Mouse (Mus musculus) kidney, postnatal 4 days (tissue): ENCODE data around the gene Olfr284.
A peak's percentile ranks its signal among the peaks of the same experiment; 100 is the strongest.

Experiments
- DNase-seq, 2 experiments: peaks; one replicate each; pipeline ENCODE4 v3.0.0; 2021; ENCODE audit warnings: mixed read lengths in 2 of 2

The Olfr284 gene

GRCm38 (mm10) chr15:98340887-98341286 lies at the start of gene Olfr284:
Gene Olfr284, minus strand, starts transcription at chr15:98340987.
- no peak for DNase-seq

GRCm38 (mm10) chr15:98389796-98390195 lies 49.0 kb upstream of the Olfr284 start:
- peak; percentile 88 to 89 for DNase-seq

- no peak for DNase-seq
These were observed 46.8 kb upstream of the Olfr284 start for GRCm38 (mm10) chr15:98387621-98388020.

- no peak for DNase-seq
These were observed 40.1 kb upstream of the Olfr284 start, which contains the start of gene Olfr283 for GRCm38 (mm10) chr15:98380846-98381245. Gene Olfr283, minus strand, starts transcription at chr15:98380946.

- DNase-seq: no peak
These were observed 37.4 kb upstream of the Olfr284 start for GRCm38 (mm10) chr15:98378209-98378608.

GRCm38 (mm10) chr15:98317177-98317724 lies 23.5 kb downstream of the Olfr284 start, which contains the start of gene Olfr285:
Gene Olfr285, minus strand, starts transcription at chr15:98317353.
- no peak for DNase-seq

GRCm38 (mm10) chr15:98315703-98316102 lies 25.1 kb downstream of the Olfr284 start:
- DNase-seq: no peak

GRCm38 (mm10) chr15:98295628-98296551 lies 44.9 kb downstream of the Olfr284 start, which contains the start of gene Zfp641:
Gene Zfp641, minus strand, starts transcription at chr15:98296161.
- peak; percentile 64 to 75 for DNase-seq

GRCm38 (mm10) chr15:98293651-98294050 lies 47.1 kb downstream of the Olfr284 start:
- no peak for DNase-seq
